Mouse (Mus musculus) intestine, embryonic 14.5 days (tissue): ENCODE data around the gene Gm45717. TPM values are rescaled to one million over a fixed set of nuclear protein-coding genes. Genes with fewer than 3 reads are reported as not detected.
"Not testable (repeated sequence)": the region's sequence is repeated elsewhere in the genome, so short reads cannot be mapped to it uniquely, and the experiment has no call there.

Experiments used
- ATAC-seq: fragments of 200-750 bp; cut with Nextera tagmentation; replicated peaks from 2 replicates; pipeline ENCODE4 v1.8.0; 2017; ENCODE audit warnings: low read depth, moderate number of reproducible peaks, moderate TSS enrichment, moderate library complexity; ENCODE audit not compliant: low FRiP score, low TSS enrichment
- DNase-seq: peaks from one replicate; pipeline ENCODE4 v3.0.0-alpha.2; 2018; ENCODE audit warnings: low spot score
- H3K27ac ChIP-seq: fragments of 300-500 bp; sonication (generic); 2 replicates; pipeline ENCODE4 v1.5.1; 2014; ENCODE audit warnings: low read depth, mild to moderate bottlenecking, control low read depth
- H3K27me3 ChIP-seq: fragments of 300-500 bp; sonication (generic); replicated peaks from 2 replicates; pipeline ENCODE4 v1.6.1; 2014; ENCODE audit warnings: low read length, control low read depth; ENCODE audit not compliant: control insufficient read depth, insufficient read depth
- H3K36me3 ChIP-seq: fragments of 300-500 bp; sonication (generic); 2 replicates; pipeline ENCODE4 v1.6.1; 2014; ENCODE audit warnings: low read length, control low read depth; ENCODE audit not compliant: control insufficient read depth, insufficient read depth
- H3K4me1 ChIP-seq: fragments of 300-500 bp; sonication (generic); replicated peaks from 2 replicates; pipeline ENCODE4 v1.6.1; 2014; ENCODE audit warnings: low read length, control low read depth, mixed read lengths; ENCODE audit not compliant: control insufficient read depth, insufficient read depth
- H3K4me2 ChIP-seq: fragments of 300-500 bp; sonication (generic); 2 replicates; pipeline ENCODE4 v1.6.1; 2014; ENCODE audit warnings: low read length
- H3K4me3 ChIP-seq: fragments of 300-500 bp; sonication (generic); 2 replicates; pipeline ENCODE4 v1.5.1; 2014; ENCODE audit warnings: low read depth, low read length, control low read depth, mixed read lengths
- H3K9ac ChIP-seq: fragments of 300-500 bp; sonication (generic); 2 replicates; pipeline ENCODE4 v1.6.1; 2014; ENCODE audit warnings: mild to moderate bottlenecking, low read length
- H3K9me3 ChIP-seq: fragments of 300-500 bp; sonication (generic); 2 replicates; pipeline ENCODE4 v1.6.1; 2016; ENCODE audit warnings: low read length, control low read depth; ENCODE audit not compliant: control insufficient read depth
- WGBS: fragments of 180-500 bp; shearing (Covaris S2); extraction: QIAGEN DNeasy Blood & Tissue Kit; methylation state at CpG from one replicate; pipeline ENCODE4 v1.1.7; 2014; 5-methylcytosine and 5-hydroxymethylcytosine counted together
- polyA plus RNA-seq: library from polyadenylated mRNA; unstranded; fragments of >200 nt; fragmentation: Nextera tagmentation; extraction: Ambion mirVana; gene quantifications from 2 replicates; pipeline ENCODE4 v1.2.1, GENCODE M21; 2014

Gene Gm45717
- polyA plus RNA-seq, 1 experiment from 2014 or later, result 0.81 TPM

DNA sequence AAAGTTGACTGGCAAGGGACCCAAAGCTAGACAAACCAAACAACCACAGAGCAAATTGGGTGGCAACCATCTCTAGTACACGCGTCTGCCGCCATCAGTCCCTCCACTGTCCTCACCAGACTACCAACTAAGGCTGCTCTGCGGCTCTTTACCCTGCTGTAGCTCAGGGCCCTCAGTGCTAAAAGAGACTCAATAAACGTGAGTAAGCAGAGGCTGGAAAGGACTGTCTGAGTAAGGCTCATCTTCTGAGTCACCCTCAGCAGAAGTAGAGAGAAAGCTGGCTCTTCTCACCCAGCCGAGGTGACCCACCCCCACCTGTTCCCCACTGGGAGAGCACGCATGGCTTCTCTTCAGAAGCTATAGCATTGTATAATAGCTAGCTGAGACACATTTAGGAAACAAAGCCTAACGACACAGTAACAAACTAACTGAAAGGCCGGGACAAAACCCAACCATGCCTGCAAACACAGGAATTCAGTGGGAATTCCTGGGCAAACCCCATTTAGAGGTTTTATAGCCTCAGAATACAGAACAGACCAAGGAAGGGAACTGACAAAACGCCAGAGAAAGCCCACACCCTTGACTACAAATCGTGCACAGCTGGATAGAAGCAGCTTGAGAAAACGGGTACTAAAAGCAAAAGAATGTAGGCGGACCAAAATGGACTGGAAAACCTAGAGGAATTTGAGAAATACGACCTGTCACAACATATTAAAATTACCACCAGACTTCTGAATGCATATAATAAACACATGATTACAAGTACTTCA is 17.8 kb upstream of the Gm45717 start:
- H3K9ac ChIP-seq, result no peak overlapping the region
- no peaks in the 10 kb centered on the region for H3K36me3 ChIP-seq
- H3K4me1 ChIP-seq, result peaks cover 36% of the 10 kb centered on the region
- ATAC-seq (no peak), DNase-seq (no peak)
- H3K27me3 ChIP-seq, result no peaks in the 10 kb centered on the region
- 32% methylated on average over 14 of the region's 14 CpGs for WGBS
- peak overlapping the region; percentile 77 for H3K27ac ChIP-seq
- H3K9me3 ChIP-seq, result no peaks in the 10 kb centered on the region
- H3K4me2 ChIP-seq, result no peak overlapping the region
- H3K4me3 ChIP-seq, result no peak overlapping the region

DNA sequence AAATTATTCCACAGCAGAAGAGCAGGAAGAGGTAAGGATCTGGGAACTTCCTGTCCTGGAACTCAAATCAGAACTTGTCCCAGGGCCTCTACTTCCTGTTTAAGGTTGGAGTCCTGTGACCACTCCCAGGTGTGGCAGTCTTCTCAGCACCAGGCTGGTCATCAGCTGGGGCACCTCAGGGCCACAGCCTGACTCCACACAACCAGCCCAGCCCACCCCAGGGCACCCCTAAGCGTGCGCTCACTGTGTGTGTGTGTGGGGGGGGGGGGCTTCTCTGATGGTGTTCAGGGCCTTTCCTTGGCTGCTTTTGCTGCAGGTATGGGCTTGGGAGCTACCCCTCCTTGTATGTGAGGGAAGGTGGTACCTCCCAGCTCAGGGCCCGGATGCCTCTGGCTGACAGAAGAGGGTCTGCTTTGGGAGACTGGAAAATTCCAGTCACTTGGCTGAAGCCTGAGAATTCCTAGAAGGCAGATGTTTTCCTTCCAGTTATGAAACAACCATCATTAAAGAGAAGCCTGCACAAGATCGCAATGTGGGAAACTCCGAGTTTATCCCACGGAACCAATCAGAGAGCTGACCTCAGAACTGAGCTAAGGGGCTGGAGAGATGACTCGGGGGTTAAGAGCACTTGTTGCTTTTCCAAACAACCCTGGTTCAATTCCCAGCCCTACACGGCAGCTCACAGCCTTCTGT is 15.9 kb upstream of the Gm45717 start:
- H3K4me3 ChIP-seq, result no peak overlapping the region
- H3K4me2 ChIP-seq, result no peak overlapping the region
- DNase-seq, result no peak
- peak; percentile 82 for ATAC-seq
- 31% methylated on average over 8 of the region's 8 CpGs for WGBS
- peak overlapping the region; percentile 89 for H3K27ac ChIP-seq
- no peak overlapping the region for H3K9ac ChIP-seq
- H3K27me3 ChIP-seq, result no peaks in the 10 kb centered on the region
- H3K4me1 ChIP-seq, result peaks cover 42% of the 10 kb centered on the region
- no peaks in the 10 kb centered on the region for H3K9me3 ChIP-seq
- H3K36me3 ChIP-seq, result no peaks in the 10 kb centered on the region

DNA sequence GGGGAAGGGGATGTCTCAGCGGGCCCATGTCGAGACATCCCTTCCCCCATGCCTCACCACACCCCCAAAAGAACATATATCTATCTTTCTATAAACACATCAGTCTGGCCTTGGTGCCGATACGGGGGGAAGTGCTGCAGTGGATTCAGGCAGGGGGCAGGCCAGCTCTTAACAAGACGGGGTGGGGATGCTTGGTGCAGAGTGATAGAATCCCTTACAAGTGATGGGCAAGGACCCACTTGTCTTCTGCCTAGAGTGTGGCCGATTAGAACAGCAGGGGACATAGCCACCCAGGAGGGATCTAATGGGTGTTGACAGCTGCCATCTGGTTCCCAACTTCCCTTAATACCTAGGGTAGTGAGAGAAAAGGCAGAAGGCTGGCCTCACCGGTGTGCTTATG is 15.2 kb upstream of the Gm45717 start:
- H3K36me3 ChIP-seq, result no peaks in the 10 kb centered on the region
- H3K27ac ChIP-seq, result peak overlapping the region; percentile 89
- no peaks in the 10 kb centered on the region for H3K9me3 ChIP-seq
- 26% methylated on average over 7 of the region's 7 CpGs for WGBS
- DNase-seq (no peak), ATAC-seq (0 out of 2 replicates have a peak, but pooled peaks have one; percentile 9)
- no peak overlapping the region for H3K4me3 ChIP-seq
- no peak overlapping the region for H3K4me2 ChIP-seq
- no peak overlapping the region for H3K9ac ChIP-seq
- H3K27me3 ChIP-seq, result no peaks in the 10 kb centered on the region
- peaks cover 42% of the 10 kb centered on the region for H3K4me1 ChIP-seq

DNA sequence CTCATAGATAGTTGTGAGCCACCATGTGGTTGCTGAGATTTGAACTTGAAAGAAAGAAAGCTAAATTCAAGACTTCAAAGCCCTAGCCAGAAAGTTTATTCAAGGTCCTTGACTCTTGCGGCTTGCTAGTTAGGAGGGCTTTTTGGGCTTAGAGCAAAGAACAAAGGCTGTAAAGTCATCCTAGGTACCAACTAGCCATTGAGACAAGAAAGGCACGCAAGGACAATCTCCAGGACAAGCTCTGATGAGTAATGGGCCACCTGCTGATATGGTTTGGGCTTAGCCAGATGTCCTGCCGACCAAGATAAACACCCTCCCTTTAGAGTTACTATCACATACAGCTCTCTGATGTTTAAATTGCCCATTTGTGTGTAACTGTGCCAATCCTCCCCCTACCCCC is 13.0 kb upstream of the Gm45717 start:
- H3K27ac ChIP-seq, result 0 out of 2 replicates have a peak overlapping the region, but pooled peaks have one; percentile 80
- 21% methylated on average over 3 of the region's 3 CpGs for WGBS

DNA sequence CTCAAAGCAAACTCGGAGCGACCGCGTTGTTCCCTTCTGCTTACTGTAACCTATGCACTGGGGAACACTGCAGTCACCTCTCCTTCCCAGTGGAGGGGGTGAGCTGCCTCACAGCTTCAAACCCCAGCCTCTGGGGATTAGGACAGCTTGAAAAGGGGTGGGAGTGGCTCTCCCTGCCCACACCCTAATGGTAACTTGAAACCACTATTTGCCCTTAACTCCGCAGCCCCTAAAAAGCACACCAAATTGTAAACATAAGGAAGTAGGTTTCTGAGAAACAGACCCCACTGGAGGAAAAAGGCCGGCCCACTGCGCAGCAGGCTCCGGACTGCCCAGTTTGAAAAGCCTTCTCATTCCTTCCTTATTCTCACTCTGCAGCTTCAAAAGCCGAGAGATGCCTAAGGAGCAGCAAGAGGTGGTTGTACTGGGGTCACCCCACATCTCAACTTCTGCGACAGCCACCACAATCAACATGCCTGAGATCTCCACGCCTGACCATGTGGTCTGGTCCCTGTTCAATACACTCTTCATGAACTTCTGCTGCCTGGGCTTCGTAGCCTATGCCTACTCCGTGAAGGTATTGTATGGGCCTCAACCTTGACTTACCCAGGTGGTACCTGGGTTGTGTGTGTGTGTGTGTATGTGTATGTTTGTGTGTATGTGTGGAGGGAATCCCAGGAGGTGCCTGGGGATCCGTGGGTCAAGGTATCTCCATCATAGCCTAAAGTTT is 12.3 kb upstream of the Gm45717 start:
- DNase-seq (peak; percentile 63), ATAC-seq (peak; percentile 22; the same call in 1 of the 2 replicates)
- peak overlapping the region; percentile 44 for H3K9ac ChIP-seq
- no peaks in the 10 kb centered on the region for H3K27me3 ChIP-seq
- H3K27ac ChIP-seq, result peak overlapping the region; percentile 80
- no peaks in the 10 kb centered on the region for H3K36me3 ChIP-seq
- 6% methylated on average over 14 of the region's 14 CpGs for WGBS
- H3K4me3 ChIP-seq, result peak overlapping the region; percentile 28
- H3K4me2 ChIP-seq, result peak overlapping the region; percentile 50
- H3K9me3 ChIP-seq, result no peaks in the 10 kb centered on the region
- peaks cover 21% of the 10 kb centered on the region for H3K4me1 ChIP-seq

More for the DNA sequence above, 13.0 kb upstream of the Gm45717 start:
- DNase-seq, H3K9ac ChIP-seq, H3K27me3 ChIP-seq, H3K36me3 ChIP-seq, ATAC-seq, H3K9me3 ChIP-seq: not testable (repeated sequence)
- Histone ChIP-seq H3K4me2 (peak overlapping the region; percentile 50), H3K4me3 (peak overlapping the region; percentile 28), H3K4me1 (peaks cover 27% of the 10 kb centered on the region)

DNA sequence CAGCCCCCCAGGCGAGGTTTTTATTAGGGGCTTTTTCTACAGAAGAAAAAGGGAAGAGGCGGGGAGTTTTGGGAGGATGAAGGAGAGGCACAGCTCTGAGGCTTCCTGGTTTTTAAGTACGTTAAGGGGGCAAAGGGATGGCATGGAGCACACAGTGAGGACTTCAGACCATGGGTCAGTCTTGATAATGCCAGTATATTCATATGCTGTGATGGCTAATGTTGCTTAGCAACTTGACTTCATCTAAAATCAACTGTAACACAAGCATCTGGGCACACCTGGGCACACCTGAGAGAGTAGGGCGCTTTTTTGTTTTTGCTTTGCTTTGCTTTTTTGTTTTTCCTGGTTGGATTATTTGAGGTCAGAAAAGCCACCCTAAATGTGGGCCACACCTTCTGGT is 11.2 kb upstream of the Gm45717 start, which contains the start of gene Ifitm1:
Ifitm1 (plus strand) TSS at position 301 of the 400 bp plus-strand sequence.
- peaks cover 20% of the 10 kb centered on the region for H3K4me1 ChIP-seq
- no peaks in the 10 kb centered on the region for H3K27me3 ChIP-seq
- WGBS, result 90% methylated on average over 4 of the region's 4 CpGs
- DNase-seq (no peak), ATAC-seq (no peak)
- H3K4me3 ChIP-seq, result peak within 1 kb of the TSS; percentile 28
- H3K4me2 ChIP-seq, result peak within 1 kb of the TSS; percentile 50
- no peaks in the 10 kb centered on the region for H3K9me3 ChIP-seq
- no peak within 1 kb of the TSS for H3K9ac ChIP-seq
- no peaks in the 10 kb centered on the region for H3K36me3 ChIP-seq
- peak within 1 kb of the TSS; percentile 80 for H3K27ac ChIP-seq

GRCm38 (mm10) chr7:140962733-140963132 is 7.0 kb upstream of the Gm45717 start:
- ATAC-seq (no peak), DNase-seq (no peak)
- 79% methylated on average over 2 of the region's 2 CpGs for WGBS
- no peak overlapping the region for H3K27ac ChIP-seq
- H3K9ac ChIP-seq, result no peak overlapping the region
- no peak overlapping the region for H3K4me3 ChIP-seq
- no peak overlapping the region for H3K4me2 ChIP-seq
- no peaks in the 10 kb centered on the region for H3K27me3 ChIP-seq
- H3K36me3 ChIP-seq, result no peaks in the 10 kb centered on the region
- H3K4me1 ChIP-seq, result peaks cover 3% of the 10 kb centered on the region
- H3K9me3 ChIP-seq, result no peaks in the 10 kb centered on the region

- ATAC-seq, result no peak
These were observed 5.7 kb upstream of the Gm45717 start for GRCm38 (mm10) chr7:140961416-140961815.

More at GRCm38 (mm10) chr7:140961416-140961815, 5.7 kb upstream of the Gm45717 start:
- Histone ChIP-seq H3K4me2 (no peak overlapping the region), H3K9me3 (no peaks in the 10 kb centered on the region), H3K4me1 (peaks cover 7% of the 10 kb centered on the region), H3K9ac (no peak overlapping the region), H3K27ac (no peak overlapping the region), H3K36me3 (no peaks in the 10 kb centered on the region), H3K4me3 (no peak overlapping the region), H3K27me3 (no peaks in the 10 kb centered on the region)
- no peak for DNase-seq
- 89% methylated on average over 2 of the region's 2 CpGs for WGBS
